Mouse (Mus musculus): Measurements from ENCODE around the gene Kcng1.

DNA sequence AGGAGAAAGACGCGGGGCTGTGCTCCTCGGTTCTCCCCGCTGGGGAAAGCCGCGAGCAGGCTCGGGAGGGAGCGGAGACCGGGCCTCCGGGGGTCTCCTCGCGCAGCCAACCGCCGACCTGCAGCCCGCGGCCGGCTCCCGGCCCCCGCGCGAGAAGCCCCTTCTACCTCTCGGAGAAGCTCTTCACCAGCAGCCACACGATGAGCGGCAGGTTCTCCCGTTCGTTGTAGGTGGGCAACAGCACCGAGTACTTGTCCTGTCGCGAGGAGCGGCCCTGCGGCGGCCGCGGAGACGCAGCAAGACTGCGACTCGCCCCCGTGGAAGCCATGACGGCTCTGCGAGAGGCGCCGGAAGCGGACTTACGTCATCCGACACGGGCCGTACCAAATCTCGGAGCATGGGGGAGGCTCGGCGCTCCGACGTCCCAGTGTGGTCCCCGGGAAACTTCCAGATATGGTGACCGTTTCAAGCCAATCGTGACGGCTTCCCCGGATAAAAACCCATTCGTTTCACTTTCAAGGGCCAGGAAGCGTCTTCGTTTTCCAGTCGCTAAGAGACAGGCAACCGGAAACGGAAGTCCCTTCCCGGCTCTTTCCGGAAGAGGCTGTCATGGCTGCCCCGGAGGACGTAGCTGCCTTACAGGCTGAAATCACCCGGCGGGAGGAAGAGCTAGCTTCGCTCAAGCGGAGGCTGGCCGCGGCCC is 51.4 kb downstream of the Kcng1 start, which contains the start of the genes Gm20716, Dpm1 and Mocs3:
- TF ChIP-seq ZNF384 (IDR thresholded peaks at IDR 0.05; ENCODE audit: low read depth, low read length) (no peak), MAFK (IDR thresholded peaks at IDR 0.05; ENCODE audit: insufficient read depth, low read depth, low read length) (no peak)

All from ES-E14 (cell line).